Mouse (Mus musculus) cerebellum, postnatal 10 days (tissue): ENCODE measurements around the gene Frs3.
"Not testable (repeated sequence)": the region's sequence is repeated elsewhere in the genome, so short reads cannot be mapped to it uniquely, and the experiment has no call there.

Experiments used
- DNase-seq, 2 experiments: peaks; one replicate each; pipeline ENCODE4 v3.0.0; 2021; ENCODE audit warnings: mixed read lengths in 2 of 2

The Frs3 gene

DNA sequence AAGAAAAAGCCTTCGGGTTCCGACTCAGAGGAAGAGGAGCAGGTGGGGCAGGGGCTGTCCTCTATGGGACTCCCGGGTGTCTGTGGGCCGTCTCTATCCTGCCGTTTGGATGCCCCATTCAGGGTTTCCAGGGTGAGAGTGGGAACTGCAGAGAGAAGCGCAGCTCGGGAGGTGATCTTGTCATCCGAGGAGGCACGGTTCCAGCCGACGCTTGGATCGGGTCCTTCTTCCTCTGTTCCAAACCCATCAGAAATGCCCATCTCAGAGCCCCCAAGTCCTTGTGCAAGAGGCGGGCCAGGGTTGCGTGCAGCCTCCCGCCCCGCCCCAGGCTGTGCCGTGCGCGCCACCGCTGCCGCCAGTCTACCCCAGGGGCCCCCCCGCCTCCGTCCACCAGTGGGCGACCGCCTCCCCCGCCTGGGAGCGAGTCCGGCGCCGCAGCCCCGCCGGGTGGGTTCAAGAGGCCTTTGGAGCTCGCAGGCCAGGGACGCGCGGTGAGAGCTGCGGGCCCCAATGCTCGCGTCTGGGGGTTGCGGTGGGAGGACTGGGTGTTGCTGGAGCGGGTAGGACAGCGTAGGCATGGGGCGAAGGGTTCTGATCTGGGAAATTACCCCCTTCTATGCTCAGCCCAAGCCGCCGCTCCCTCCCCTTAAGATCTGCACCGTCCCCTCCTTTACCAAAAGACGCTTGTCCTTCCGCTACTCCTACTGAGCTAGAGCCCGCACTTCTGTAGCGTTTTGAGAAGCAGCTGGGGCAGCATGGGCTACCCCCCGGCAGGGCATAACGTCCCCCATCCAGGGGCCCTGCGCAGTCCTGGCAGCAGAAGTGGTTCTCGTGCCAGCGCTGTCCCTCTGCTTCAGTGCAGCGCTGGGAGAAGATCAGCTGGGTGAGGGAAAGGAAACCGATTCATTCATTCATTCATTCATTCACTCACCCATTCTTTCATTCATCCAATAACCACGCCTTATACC is at the start of gene Frs3:
Gene Frs3, plus strand, starts transcription at position 423 of the 968 bp plus-strand sequence.
- DNase-seq = peak; percentile 87 to 89

DNA sequence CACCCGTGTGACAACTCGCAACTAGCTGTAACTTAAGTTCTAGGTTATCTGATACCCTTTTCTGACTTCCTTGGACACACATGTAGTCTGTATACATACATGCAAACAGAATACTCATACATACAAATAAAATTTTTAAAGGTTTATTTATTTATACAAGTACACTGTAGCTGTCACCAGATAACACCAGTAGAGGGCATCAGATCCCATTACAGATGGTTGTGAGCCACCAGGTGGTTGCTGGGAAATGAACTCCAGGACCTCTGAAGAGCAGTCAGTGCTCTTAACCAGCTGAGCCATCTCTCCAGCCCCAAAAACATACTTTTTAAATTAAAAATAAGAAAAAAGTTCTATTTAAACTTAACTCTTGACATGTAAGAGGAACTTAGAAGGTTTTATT is 45.8 kb upstream of the Frs3 start:
- no peak for DNase-seq

DNA sequence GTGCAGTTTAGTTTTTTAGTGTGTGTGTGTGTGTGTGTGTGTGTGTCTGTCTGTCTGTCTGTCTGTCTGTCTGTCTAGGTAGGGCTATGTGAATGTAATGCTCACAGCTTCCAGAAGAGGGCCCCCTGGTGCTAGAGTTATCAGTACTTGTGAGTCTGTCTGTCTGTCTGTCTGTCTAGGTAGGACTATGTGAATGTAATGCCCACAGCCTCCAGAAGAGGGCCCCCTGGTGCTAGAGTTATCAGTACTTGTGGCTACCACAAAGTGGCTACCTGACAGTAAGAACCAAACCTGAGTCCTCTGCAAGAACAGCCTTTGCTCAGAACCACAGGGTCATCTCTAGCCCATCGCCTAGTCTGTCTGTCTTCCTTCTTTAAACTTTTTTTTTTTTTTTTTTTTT is 42.1 kb upstream of the Frs3 start:
- peak; percentile 72 to 74 for DNase-seq

DNA sequence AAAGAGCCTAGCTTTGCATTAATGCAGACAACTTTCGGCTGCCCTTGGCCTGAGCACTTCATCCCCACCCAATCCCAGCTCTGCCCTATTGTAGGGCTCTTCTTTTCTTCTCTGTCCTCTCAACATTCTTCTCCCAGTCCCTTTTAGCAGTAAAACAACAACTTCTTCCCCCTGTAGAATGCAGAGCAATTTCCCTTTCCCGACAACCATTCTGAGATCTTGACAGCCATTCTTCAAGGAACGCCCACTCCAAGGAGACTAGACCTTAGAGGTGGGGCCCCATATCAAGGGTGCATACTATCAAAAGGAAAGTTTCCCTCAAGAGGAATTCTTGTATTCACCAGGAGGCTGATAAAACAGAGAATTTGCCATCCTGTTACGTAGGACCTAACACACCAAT is 39.9 kb upstream of the Frs3 start:
- DNase-seq = no peak

DNA sequence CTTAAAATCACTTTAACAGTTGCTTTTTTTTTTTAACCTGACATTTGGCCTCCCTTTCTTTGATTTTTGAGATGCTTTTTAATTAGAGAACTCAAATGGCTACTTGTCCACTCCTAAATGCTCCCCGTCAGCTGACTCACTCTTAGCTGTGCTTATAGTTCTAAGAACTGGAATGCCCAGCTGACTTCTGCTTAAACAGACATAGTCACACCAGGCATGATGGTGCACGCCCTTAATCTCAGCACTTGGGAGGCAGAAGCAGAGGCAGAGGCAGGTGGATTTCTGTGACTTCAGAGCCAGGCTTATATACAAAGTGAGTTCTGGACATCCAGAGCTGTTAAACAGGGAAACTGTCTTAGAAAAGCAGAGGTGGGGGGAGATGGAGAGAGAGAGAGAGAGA is 36.9 kb upstream of the Frs3 start:
- DNase-seq = no peak

DNA sequence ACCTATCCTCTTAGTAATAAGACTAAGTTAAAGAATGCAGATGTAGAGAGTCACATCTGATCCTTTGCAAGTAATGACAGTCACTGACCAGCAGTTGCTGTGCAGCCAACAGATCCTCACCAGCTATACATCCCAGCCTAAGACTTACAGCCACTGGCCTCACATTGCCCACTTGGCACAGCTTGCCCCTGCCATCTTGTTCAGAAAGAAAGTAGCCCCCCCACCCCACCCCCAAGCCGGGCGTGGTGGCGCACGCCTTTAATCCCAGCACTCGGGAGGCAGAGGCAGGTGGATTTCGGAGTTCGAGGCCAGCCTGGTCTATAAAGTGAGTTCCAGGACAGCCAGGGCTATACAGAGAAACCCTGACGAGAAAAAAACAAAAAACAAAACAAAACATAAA is 34.5 kb upstream of the Frs3 start:
- not testable (repeated sequence) for DNase-seq

DNA sequence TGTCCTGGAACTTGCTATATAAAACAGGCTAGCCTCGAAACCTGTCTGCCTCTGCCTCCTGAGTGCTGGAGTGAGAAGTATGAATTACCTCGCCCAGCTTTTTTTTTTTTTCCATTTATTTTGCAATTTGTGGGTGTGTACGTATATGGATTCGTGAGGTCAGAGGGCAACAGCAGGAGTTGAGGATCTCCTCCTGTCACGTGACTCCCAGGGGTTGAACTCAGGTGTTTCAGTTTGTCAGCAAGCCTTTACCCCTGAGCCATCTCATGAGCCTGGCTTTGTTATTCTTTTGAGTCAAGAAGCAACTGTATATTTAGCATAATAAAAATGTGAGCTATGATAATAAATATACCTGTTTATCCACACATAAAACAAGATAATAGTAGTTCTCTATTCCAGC is 33.1 kb upstream of the Frs3 start:
- no peak for DNase-seq

DNA sequence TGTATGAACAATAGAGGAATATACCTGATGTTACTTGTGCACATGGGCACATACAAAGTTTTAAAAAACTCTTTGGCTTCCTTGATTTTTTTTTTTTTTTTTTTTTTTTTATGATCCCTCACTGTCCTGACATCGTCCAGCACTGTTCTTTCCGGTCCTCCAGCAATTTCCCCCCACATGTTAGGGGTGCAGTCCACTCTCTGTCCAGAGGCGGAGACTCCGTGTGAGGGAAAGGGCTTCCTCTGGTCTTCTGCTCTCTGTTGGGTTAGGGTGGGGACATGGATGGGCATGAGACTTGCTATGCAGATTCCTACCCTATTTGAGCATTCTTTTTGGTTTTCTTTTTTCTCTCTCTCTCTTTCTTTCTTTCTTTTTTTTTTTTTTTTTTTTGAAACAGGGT is 30.9 kb upstream of the Frs3 start:
- no peak for DNase-seq

DNA sequence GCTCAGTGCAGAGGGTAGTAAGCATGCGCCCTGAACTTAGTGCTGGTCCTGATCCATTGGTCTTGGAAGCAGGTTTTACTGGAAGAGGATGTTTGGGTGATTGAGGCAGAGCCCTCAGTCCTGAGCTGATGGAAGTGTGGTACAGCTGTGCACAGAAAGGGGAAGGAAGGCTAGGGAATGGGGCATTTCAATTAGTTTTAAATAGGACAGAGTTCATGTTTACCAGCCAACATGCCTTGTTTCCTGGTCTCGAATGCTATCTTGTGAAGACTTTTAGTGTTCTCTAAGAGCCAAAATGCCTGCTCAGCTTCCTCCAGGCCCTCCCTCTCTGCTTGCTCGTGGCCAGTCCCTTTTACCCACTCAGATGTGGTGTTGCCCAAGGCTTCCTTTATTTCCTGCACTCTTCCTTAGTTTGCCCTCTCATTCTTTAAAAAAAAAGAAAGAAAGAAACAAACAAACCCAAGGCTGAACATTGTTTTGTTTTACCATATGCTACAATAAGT is 30.0 kb upstream of the Frs3 start:
- no peak for DNase-seq

DNA sequence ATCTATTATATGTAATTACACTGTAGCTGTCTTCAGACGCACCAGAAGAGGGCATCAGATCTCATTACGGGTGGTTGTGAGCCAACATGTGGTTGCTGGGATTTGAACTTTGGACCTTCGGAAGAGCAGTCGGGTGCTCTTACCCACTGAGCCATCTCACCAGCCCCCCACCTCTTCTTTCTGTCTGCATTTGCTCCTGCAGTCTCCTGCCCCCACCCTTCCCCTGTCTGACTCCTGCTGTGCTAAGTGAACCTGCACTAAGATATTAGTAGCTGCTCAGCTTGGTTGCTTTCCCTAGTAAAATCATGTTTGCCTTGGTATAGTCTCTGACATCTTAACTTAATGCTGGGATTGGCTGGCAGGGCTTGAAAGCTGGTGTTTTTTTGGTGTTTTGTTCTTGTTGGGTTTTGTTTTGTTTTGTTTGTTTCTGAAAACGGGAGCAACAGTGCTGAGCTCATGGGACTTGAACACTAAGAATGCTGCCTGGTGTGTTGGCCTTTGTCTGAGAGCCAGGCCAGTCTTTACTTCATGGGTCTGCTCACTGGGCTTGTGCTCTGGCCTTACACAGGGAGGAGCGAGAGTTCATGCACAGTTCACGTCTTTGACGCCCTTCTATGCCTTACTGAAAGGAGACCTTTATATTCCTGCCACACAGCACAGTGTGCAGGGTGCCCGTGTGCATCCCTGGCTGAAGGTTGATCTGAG is 25.7 kb upstream of the Frs3 start:
- DNase-seq = no peak

DNA sequence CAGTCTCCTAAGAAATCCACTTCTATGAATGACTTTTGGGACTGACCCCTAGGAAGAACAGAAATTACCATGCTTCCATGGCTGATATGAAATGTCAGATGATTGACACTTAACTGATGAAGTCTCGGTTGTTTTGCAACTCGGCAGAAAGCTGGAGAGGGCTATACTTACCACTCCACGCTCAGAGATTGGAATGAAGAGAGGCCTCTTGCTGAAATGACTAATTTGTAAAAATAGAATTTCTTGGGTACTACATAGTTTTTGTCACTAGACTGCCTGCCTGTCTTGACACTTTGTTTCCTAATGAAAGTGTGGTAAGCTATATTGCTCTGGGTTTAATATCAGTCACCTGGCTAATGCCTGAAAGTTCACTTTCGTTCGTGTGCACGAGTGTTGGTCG is 24.4 kb upstream of the Frs3 start:
- DNase-seq = no peak

DNA sequence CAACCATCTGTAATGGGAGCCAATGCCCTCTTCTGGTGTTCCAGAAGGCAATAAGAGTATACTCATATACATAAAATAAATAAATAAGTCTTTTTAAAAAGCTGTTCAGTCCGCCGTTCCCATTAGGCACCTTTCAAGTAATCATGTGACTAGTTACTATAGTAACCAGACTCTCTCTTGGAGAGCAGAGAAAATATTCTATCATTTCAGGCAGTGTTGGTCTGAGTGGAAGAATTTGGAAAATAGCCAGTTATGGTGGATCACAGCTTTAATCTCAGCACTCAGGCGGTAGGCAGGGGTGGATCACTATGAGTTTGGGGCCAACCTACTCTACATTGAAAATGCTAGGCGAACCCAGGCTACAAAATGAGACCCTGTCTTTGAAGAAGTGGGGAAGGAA is 19.7 kb upstream of the Frs3 start:
- DNase-seq = no peak

DNA sequence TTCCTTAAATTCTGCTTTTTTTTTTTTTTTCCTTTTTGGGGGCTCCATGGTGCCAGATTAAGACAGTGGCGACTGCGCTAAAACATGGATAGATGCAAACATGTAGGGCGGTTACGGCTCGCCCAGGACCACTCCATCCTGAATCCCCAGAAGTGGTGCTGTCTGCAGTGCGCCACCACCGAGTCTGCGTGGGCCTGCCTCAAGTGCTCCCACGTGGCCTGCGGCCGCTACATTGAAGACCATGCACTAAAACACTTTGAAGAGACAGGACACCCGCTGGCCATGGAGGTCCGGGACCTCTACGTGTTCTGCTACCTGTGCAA is 16.9 kb upstream of the Frs3 start:
- DNase-seq = peak in 1 of 2 experiments; percentile 21

DNA sequence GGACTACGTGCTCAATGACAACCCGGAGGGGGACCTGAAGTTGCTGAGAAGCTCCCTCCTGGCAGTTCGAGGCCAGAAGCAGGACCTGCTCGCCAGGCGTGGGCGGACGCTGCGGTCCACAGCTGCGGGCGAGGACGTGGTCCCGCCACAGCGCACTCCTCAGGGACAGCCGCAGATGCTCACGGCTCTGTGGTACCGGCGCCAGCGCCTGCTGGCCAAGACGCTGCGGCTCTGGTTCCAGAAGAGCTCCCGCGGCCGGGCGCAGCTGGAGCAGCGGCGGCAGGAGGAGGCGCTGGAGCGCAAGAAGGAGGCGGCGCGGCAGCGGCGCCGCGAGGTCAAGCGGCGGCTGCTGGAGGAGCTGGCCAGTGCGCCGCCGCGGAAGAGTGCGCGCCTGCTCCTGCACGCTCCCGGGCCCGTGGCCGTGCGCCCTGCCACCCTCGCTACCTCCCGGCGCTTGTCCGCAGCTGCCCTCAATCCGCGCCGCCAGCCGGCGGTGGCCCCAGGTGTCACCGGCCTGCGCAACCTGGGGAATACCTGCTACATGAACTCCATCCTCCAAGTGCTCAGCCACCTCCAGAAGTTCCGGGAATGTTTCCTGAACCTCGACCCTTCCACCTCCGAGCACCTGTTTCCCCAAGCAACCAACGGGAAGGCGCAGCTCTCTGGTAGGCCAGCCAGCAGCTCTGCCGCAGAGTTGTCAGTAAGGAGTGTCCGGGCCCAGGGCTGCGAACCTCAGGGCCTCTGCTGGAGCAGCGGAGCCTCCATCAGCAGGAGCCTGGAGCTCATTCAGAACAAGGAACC is 16.3 kb upstream of the Frs3 start:
- peak; percentile 44 to 56 for DNase-seq

DNA sequence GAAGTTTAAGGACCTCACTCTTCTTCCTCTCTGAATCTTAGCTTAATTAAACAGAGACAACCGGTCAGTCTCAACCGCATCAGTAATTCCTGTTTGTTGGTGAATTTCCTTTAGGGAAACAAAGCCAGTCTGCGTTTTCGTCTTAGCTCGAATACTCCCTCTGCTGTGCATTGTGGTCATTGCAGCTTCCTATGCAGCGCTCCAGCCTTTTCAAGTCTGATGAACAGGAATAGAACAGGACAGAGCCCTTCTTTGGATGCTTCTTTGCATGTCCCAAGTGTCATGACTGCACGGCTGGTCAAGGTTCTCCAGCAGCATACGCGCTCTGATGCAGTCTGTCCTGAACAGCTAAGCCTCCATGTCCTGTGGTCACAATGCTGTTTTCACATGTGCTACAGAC is 12.2 kb upstream of the Frs3 start:
- DNase-seq = peak; percentile 83 to 88

DNA sequence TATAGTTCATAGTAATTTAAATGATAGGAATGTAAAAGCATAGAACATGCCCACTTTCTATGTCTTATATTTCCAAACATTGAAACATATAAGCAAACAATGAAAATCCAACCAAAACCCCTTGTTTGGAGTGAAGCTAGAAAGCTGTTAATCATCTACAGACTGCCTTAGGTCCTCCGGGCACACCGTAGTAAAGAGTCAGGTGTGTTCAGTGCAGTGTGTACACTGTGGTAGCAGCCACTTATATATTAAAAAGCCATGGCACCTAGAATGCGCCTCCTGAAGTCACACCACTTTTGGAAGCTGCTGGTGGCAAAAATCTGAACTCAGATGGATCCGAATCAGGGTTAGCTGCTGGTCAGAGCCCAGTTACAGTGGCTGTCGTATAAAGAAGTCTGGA is 10.6 kb upstream of the Frs3 start:
- no peak for DNase-seq

DNA sequence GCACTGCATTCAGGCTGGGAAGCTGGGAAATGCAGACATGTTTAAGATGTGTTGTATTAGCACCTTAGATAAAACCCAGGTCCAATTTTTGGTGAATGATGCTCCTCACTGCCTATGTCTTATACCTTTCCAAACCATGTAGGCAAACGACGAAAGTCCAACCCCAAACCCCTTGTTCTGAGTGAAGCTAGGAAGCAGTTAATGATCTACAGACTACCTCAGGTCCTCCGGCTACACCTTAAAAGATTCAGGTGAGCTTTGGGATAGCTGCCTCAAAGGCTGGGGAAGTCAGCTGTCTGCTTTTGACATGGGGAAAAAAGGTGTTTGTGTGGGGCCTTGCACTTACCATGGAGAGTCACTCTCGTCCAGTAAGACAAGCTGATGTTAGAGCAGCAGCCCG is 10.1 kb upstream of the Frs3 start:
- no peak for DNase-seq

DNA sequence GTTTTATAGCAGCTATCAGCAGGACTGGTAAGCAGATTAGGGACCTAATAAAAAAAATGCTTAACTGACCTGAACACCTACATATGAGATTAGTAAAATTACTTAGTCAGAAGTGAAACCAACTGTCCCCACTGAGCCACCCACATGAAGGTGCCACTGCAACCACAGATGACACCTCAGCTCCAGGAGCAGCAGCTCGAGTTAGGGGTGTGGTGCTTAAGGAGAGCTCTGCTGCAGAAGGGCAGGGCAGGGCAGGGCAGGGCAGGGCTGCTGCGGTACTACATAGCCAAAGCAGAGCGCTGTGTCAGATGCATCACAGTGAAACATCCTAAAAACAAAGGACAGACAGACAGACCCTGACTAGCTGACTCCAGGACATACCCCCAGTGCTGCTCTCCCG is 6.0 kb upstream of the Frs3 start:
- no peak for DNase-seq

DNA sequence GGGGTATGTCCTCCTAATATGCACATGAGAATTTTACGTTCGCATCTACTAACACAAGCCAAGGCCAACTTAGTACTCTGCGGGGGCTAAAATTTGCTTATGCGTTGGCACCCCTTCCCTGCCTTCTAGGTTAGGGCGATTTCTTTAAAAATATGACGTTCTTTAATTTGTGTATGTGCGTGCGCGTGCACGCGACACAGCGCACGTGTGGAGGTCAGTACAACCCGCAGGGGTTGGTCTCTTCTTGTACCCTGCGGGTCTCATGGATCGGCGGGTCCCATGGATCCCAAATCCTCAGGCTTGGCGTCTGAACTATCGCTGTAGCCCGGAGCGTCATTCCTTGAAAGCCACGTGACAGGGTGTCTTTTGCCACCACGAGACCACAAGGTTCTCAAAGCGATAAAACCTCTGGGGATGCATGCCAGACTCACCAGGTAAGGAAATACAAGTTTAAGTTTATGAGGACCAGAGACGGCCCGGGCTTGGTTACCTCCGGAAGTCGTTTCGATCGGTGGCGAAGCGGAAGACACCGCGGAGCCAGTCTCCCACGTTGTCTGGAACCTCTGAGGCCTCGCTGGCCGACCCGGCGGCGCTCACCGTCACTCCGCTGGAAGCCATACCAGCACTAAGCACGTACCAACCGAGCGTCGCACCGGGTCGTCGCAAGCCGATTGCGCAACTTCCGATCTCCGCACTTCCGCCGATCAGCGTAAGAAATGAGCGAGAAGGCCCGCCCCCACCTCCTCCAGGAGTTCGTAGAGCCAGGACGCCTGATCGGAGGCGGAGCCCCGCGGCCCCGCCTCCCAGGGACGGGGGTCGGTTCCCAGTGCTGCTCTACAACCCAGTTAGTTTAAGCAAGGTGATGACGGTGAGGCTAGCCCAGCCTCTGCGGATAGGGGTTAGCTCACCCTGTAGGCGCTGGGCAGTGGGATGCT is 1.2 kb upstream of the Frs3 start:
- DNase-seq = peak; percentile 97 to 98

DNA sequence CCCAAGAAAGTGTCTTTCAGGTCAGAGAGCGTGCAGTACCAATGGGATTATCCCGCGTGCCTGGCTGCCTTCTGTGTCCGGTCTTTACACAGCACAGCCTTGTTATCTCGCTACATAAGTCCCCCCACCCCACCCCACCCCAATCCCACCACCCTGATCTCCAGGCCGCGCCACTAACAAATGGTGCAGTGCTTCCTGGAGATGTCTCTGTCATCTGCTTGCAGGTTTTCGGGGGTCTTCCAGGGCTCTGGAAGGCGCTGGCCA is 554 bp upstream of the Frs3 start, which contains the start of gene Tomm6:
Gene Tomm6, minus strand, starts transcription at position 43 of the 264 bp plus-strand sequence.
- DNase-seq = no peak

DNA sequence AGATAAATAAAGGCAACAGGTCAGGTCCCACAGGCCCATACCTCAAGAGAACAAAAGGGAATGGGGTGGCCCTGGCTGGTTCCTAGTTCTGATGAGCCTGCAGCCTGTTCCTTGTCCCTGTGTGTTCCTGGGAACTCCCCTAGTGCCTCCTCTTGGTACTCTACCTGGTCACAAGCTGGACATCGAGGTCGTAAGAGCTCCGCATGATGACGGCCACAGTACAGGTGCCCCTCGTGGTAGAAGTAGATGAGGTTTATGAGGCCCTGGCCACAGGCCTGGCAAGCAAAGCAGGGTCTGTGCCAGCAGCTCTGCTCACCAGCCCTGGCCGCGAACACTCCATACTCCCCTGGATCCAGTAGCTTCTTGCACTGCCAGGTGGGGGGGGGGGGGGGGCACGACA is 1.1 kb downstream of the Frs3 start:
- DNase-seq = peak; percentile 28 to 34

DNA sequence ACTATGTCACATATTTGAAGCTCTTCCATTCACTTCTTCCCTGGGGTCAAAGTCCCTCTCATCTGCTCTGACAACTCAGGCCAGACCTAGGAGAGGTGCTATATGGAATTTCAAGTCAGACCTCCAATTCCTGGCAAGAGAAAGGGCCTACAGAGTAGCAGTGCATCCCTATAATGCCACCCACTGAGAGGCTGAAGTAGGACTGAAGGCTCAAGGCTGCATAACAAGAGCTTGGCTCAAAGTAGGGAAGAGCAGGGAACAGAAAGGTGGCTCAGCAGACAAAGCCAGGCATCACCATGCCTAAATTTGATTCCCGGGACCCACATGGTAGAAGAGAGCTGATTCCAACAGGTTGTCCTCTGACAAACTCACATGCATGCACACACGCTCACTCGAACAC is 2.8 kb downstream of the Frs3 start:
- no peak for DNase-seq
